Mouse (Mus musculus): Measurements from ENCODE around the gene Pak1. TPM values are rescaled to one million over a fixed set of nuclear protein-coding genes. Genes with fewer than 3 reads are reported as not detected.
"Not testable (repeated sequence)": the region's sequence is repeated elsewhere in the genome, so short reads cannot be mapped to it uniquely, and the experiment has no call there.

Gene Pak1
- total RNA-seq, 2 experiments from 2014 or later: 20.3 to 27.7 TPM

GRCm38 (mm10) chr7:97849557-97849956 is 61.2 kb downstream of the Pak1 start:
- DNase-seq: not testable (repeated sequence)

DNA sequence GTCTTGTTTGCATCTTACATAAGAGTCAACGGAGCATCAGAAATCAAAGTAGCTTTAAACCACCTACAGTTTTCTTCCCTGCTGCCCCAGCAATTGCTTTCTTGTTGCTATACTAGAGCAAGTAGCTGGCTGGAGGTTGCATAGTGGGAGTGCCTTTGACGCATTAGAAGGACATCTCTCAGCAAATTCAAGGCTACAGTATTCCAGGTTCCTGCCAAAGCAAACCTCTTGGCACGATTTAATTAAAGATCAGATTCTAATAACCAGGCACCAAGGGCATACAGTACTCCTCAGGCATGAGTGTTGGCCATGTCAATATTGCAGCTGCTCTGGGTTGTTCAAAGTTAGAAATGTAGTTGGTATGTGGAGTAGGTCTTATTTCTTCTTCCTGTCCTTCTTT is 62.0 kb downstream of the Pak1 start:
- DNase-seq: peak; percentile 27

GRCm38 (mm10) chr7:97863512-97863911 is 75.2 kb downstream of the Pak1 start:
- DNase-seq: no peak

- DNase-seq: no peak
Measured at GRCm38 (mm10) chr7:97864531-97864930, 76.2 kb downstream of the Pak1 start.

- no peak for DNase-seq
Measured at GRCm38 (mm10) chr7:97867866-97868265, 79.5 kb downstream of the Pak1 start.

DNA sequence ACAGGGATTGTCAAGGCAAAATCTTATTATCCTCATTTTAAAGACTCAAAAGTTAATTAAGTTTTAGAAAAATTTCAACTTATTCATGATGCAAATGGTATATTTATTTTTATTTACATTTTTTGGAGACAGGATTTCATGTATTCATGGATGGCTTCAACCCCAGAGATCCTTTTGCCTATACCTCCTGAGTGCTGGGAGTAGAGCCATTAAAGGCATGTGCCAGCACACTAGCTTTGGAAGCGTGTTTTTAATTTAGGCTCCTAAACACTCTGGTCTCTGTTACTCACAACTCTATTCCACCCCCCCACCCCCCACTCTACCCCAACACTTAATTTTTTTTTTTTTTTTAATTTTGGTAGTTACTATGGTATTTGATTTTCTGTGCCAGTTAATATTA is 80.4 kb downstream of the Pak1 start:
- DNase-seq: no peak

DNA sequence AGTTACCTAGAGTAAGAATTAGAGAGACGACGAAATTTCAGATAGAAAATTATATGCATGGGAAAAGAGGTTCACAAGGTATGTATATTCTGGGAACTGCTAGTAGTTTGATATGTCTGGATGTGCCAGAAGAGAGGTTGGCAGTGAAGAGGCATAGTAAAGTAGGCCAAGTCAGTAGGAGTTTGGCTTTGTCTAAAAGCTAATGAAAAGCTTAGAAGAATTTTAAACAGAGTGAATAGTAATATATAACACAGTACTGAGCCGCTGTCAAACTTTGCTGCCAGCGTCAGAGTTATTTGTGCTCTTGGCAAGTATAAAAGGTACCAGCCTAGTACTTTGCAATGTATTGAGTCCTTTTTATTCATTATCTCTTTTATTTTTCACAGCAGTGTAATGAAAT is 84.1 kb downstream of the Pak1 start:
- no peak for DNase-seq

- DNase-seq: no peak
Measured at GRCm38 (mm10) chr7:97873317-97873716, 85.0 kb downstream of the Pak1 start.

DNA sequence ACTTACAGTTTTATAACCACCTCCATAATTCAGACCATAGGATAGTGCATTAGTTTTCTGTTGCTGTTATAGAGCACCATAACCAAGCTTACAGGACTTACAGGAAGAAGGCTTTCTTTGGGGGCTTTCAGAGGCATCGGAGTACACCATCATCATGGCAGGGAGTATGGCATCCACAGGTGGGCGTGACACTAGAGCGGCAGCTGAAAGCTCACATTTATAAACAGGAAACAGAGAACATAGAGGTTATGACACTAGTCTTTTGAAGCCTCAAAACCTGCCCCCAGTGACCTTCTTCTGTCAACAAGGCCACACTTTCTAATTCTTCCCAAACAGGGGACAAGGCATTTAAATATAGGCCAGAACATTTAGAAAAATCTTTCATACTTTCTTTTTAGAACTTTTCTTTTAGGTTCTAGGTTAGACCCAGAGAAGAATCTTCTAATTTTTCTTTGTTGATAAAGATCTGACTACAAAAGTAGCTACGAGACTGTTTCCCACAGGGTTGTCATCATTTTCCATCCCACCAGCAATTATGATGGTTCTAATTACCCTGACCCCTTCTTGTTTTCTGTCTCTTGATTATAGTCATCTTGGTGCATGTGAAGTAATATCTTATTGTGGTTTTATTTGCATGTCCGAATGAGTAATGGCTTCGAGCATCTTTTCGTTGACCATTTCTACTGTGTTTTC is 89.7 kb downstream of the Pak1 start:
- DNase-seq: no peak

GRCm38 (mm10) chr7:97911646-97912045 is 123.3 kb downstream of the Pak1 start:
- DNase-seq: no peak

DNA sequence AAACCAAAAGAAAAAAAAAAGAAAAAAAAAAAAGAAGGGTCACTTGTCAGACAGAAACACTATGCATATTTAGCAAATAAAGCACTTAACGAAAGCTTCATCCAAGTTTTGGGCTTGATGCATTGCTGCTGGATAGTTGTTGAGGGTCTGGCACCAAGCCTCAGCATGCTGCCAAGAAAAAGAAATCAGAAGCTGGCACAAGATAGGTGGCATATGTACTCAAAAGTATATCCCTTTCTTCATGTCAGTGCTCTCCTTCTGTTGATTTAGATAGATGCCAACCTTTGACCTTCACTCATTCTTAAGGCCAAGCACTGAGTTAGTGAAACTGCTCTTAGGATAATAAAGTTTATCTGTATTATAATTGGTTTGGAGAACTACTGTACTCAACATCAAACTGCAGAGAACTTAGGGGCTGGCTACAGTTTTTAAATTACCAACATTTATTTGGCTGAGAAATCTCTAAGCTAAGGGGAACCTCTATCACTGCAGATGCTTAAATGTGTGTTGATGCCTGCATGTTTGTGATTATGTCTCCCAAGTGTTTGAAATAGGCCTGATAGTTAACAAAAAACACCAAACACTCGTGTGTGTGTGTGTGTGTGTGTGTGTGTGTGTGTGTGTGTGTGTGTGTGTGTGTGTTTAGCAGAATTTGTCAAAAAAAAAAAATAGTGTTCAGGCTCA is 126.6 kb downstream of the Pak1 start:
- no peak for DNase-seq

DNA sequence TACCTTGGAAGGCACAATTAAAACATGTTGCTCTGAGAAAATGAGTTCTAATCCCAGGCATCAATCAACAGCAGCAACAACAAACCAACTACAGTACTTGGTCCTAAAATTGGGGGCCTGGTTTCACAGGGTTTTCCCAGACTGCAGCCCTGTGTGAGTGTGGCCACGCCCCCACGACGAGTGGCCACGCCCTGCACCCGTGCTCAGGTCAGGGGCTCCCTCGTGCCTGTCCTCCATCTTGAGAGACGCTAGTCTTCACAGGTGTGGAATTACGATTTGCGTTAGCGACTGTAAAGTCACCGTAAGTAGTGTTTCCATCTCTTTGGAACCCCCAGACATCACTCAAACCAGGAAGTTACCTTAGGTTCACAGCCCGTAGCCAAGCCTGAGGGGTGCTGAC is 131.4 kb downstream of the Pak1 start, which contains the start of gene Gdpd4:
Gdpd4 (plus strand) TSS at position 214 of the 400 bp plus-strand sequence.
- no peak for DNase-seq

- no peak for DNase-seq
Measured at GRCm38 (mm10) chr7:97925819-97926218, 137.5 kb downstream of the Pak1 start.

DNA sequence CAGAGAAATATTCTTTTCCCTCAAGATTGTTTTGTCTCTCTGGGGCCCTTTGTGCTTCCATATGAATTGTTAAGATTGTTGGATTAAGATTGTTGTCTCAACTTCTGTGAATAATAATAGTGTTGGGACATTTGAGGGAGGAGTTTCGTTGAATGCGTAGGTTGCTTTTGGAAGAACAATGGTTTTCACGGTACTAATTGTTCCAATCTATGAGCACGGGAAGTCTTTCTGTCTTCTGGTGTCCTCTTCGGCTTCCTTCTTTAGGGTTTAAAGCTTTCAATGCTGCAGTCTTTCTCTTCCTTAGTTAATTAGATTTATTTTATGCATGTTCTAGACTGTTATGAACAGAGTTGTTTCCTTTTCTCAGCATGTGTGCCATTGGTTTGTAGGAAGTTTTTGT is 138.6 kb downstream of the Pak1 start:
- no peak for DNase-seq

- DNase-seq: no peak
Measured at GRCm38 (mm10) chr7:97944485-97944884, 156.1 kb downstream of the Pak1 start.

Other genes starting within 250 kb of the Pak1 start
- gene Aamdc, start 209.0 kb upstream of the Pak1 start, total RNA-seq (2021): 100 to 1,000 TPM in 1 of 2 experiments, 10 to 100 TPM in 1; 97.6 to 118 TPM
- 10 to 100 TPM; 10.6 to 10.9 TPM for gene Rsf1, start 208.7 kb upstream of the Pak1 start, total RNA-seq (2021)
- 10 to 100 TPM; 27.3 to 28.9 TPM for gene Clns1a, start 91.9 kb upstream of the Pak1 start, total RNA-seq (2021)
- gene Aqp11, start 50.3 kb upstream of the Pak1 start, total RNA-seq (2021): 1 to 10 TPM in 1 of 2 experiments, under 1 TPM in 1; 0.82 to 1.2 TPM
- gene Gdpd4, start 131.4 kb downstream of the Pak1 start, total RNA-seq (2021): not detected